ENCODE assay signal across 27 mouse cellular contexts in the genomic region with DNA sequence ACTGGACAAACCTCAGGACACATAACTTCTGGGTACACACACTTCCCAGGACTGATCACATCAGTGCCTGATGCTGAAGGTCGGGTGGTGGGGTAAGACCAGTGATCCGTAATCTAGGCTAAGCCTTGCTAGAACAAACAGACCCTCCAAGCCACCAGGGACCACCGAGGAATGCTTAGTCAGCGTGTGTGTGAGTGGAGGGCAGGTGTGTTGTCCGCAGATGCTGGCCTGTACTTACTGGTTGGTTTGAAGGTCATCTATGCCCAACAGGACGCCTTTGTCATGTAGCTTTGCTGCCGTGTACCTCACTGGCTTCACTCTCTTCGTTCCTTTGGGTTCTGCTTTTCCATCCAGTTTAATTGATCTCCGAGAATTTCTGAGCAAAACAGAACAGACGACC. TPM values are rescaled to one million over a fixed set of nuclear protein-coding genes. Genes with fewer than 3 reads are reported as not detected.
DNase-seq lines count a peak whose midpoint lies in the region; ATAC-seq lines count a peak whose summit lies in the region.
"Had no signal": no experiment of that assay in that cellular context is flagged by ENCODE, and none has a peak within 500 bp of the region (broad histone marks: within the 10 kb centered on the region; RNA-seq: fewer than 3 reads in every experiment).

No protein-coding gene starts in this region.

- peak; percentile 52 for DNase-seq in R1 (ENCODE audit: low read depth, low spot score)
- no peak for DNase-seq in adrenal gland, adult 2 months
- no peak for DNase-seq in urinary bladder, postnatal 14 days (ENCODE audit: low spot score)
- DNase-seq: adrenal gland, postnatal 10 days; adrenal gland, postnatal 25 days; B cell, adult 2 months; cerebellum, adult 11 months; cerebellum, adult 18-20 months; cerebellum, adult 8-10 months; cerebellum, adult 9-11 months; cerebellum, postnatal 14 days; cerebellum, postnatal 36 days; embryo, embryonic 11 days had no signal

- H3K4me3 ChIP-seq in megakaryocyte, embryonic 14.5 days (replicated peaks) = peak overlapping the region; percentile 1
- H3K4me3 ChIP-seq: embryonic facial prominence, embryonic 13.5 days; embryonic facial prominence, embryonic 15.5 days; erythroblast, embryonic 14.5 days; forebrain, embryonic 10.5 days; forebrain, embryonic 12.5 days had no signal

- H3K27me3 ChIP-seq in megakaryocyte, embryonic 14.5 days (replicated peaks) = no peaks in the 10 kb centered on the region
- H3K27me3 ChIP-seq: CH12.LX; embryonic facial prominence, embryonic 13.5 days; embryonic facial prominence, embryonic 15.5 days; forebrain, embryonic 12.5 days; Patski had no signal

- no peaks in the 10 kb centered on the region for H3K9me3 ChIP-seq in megakaryocyte, embryonic 14.5 days
- H3K9me3 ChIP-seq: embryonic facial prominence, embryonic 13.5 days; embryonic facial prominence, embryonic 15.5 days; forebrain, embryonic 10.5 days; forebrain, embryonic 12.5 days; G1E had no signal

- ATAC-seq in megakaryocyte, adult 5-6 weeks (ENCODE audit: poor library complexity, severe bottlenecking) = no peak
- ATAC-seq: activated CD4-positive, CD25-positive, alpha-beta regulatory T cell, adult 4 months; CD4-positive, CD25-positive, alpha-beta regulatory T cell, adult 4 months; forebrain, embryonic 14.5 days; forebrain, embryonic 16.5 days; Patski had no signal

- H3K4me1 ChIP-seq in megakaryocyte, embryonic 14.5 days = peaks cover 51% of the 10 kb centered on the region
- H3K4me1 ChIP-seq: embryonic facial prominence, embryonic 13.5 days; forebrain, embryonic 12.5 days had no signal

- peaks cover 49% of the 10 kb centered on the region for H3K36me3 ChIP-seq in megakaryocyte, embryonic 14.5 days (replicated peaks; ENCODE audit: low read length)

RNA-seq across cellular contexts. Expression of a gene that starts 11.5 kb away (rescaled TPM):
- 53.3 and 84.2 TPM in 2 replicates for polyA plus RNA-seq in megakaryocyte, embryonic 14.5 days (2012; ENCODE audit: insufficient read depth, low replicate concordance)
- 1.1 and 2.1 TPM in 2 replicates for total RNA-seq in megakaryocyte, adult 5-6 weeks (2015)
- total RNA-seq in megakaryocyte, adult 5-6 weeks (2017) = 0.65 and 1.9 TPM in 2 replicates
- total RNA-seq in adrenal gland, adult 2 months (2021) = 100 to 1,000 TPM; 110 to 154 TPM
- polyA plus RNA-seq in adrenal gland, adult 2 months (2012; rRNA removed) = 80.5 and 95.4 TPM in 2 replicates
- total RNA-seq: G1E had no signal

Comparison
In these comparisons a context has a peak if more than half of its experiments do, and no peak if none do; other contexts are left out.
1. RNA of a gene that starts 11.5 kb away (total RNA-seq): 110 to 154 TPM in adrenal gland, adult 2 months; 0.65 to 2.1 TPM in megakaryocyte, adult 5-6 weeks; every median in the first group is over 10 times any median in the second.